Mouse (Mus musculus): Measurements from ENCODE around the gene Yaf2. TPM values are rescaled to one million over a fixed set of nuclear protein-coding genes. Genes with fewer than 3 reads are reported as not detected.
"Not testable (repeated sequence)": the region's sequence is repeated elsewhere in the genome, so short reads cannot be mapped to it uniquely, and the experiment has no call there.

The Yaf2 gene
- polyA plus RNA-seq (2012; rRNA removed), result 25.6 and 27.3 TPM in 2 replicates

DNA sequence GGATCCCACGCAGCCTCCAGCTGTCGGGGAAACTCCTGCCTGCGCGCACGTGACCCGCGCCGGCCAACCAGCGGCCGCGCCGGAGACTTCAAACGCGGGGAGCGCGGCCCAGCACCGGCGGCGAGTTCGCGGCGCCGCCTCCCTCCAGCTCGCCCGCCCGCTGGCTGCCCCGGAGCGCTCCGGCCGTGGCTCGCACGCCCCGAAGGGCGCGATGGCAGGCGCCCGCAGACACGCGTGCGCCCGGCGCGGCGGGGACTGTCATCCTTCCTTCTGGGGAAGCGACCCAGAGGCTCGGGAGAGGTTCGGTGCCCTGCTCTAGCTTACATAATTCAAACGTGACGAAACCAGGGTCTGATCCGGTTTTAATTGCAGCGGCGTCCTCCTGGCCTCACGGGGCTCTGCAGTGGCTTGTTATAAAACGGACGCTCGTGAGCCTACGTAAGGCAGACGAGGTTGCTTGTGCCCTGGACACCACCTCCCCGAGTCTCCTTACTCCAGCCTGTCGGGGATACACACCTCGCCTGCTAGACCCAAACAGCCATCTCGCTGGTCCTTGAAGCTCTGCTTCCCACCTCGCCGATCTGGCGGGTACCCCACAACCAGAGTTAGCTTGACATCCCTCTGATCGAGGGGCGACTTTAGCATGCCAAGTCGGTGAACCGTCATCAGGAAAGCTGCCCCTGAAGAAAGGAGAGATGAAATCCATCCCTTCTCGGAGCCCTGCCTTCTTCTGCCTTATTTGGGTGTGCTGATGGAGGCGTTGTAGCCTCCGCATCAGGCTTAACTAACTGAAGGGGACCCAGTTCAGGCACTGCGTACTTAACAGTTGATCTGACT, at the start of gene Yaf2:
Gene Yaf2 (minus strand): TSS at position 11 of the 837 bp plus-strand sequence.
- under 1% methylated on average over 65 of the region's 73 CpGs for WGBS
- peak; percentile 81 for DNase-seq
- Histone ChIP-seq H3K4me1 (ENCODE audit: control insufficient read depth, insufficient read depth, low read length) (no peaks in the 10 kb centered on the region), H3K4me3 (replicated peaks; ENCODE audit: extremely low read depth, low read depth, low read length) (peak within 1 kb of the TSS; percentile 95)
- TF ChIP-seq POLR2A (IDR thresholded peaks at IDR 0.05; ENCODE audit: borderline replicate concordance, extremely low read depth, low read depth, low read length) (no peak), CTCF (IDR thresholded peaks at IDR 0.05; ENCODE audit: insufficient read depth, low read length) (no peak)

- H3K4me1 ChIP-seq (ENCODE audit: control insufficient read depth, insufficient read depth, low read length), result no peaks in the 10 kb centered on the region
- DNase-seq, result no peak
- H3K4me3 ChIP-seq (replicated peaks; ENCODE audit: extremely low read depth, low read depth, low read length), result no peak overlapping the region
- TF ChIP-seq CTCF (IDR thresholded peaks at IDR 0.05; ENCODE audit: insufficient read depth, low read length) (no peak), POLR2A (IDR thresholded peaks at IDR 0.05; ENCODE audit: borderline replicate concordance, extremely low read depth, low read depth, low read length) (no peak)
- WGBS, result 62% methylated on average over 5 of the region's 5 CpGs
Observed at GRCm38 (mm10) chr15:93381337-93381736, 44.6 kb upstream of the Yaf2 start.

- TF ChIP-seq POLR2A (IDR thresholded peaks at IDR 0.05; ENCODE audit: borderline replicate concordance, extremely low read depth, low read depth, low read length) (no peak), CTCF (IDR thresholded peaks at IDR 0.05; ENCODE audit: insufficient read depth, low read length) (peak; percentile 31; the same call in 1 of the 2 replicates)
- DNase-seq, result no peak
- Histone ChIP-seq H3K4me1 (ENCODE audit: control insufficient read depth, insufficient read depth, low read length) (no peaks in the 10 kb centered on the region), H3K4me3 (replicated peaks; ENCODE audit: extremely low read depth, low read depth, low read length) (no peak overlapping the region)
- 83% methylated on average over 3 of the region's 3 CpGs for WGBS
Observed at GRCm38 (mm10) chr15:93379177-93379576, 42.4 kb upstream of the Yaf2 start.

DNA sequence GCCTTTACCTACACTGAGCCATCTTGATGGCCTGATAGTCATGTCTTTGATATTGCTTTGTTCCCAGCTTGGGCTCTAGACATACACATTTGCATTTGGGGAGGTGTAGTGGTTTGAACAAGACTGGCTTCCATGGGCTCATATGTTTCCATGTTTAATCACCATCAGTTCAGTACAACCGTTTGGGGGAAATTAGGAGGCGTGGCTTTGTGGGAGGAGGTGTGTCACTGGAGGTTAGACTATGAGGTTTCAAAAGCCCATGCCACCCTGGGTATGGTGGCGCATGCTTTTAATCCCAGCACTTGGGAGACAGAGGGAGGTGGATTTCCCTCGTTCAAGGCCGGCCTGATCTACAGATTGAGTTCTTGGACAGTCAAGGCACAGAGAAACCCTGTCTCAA, 39.0 kb upstream of the Yaf2 start:
- DNase-seq, result no peak
- 88% methylated on average over 5 of the region's 5 CpGs for WGBS
- no peak overlapping the region for H3K4me3 ChIP-seq (replicated peaks; ENCODE audit: extremely low read depth, low read depth, low read length)
- no peaks in the 10 kb centered on the region for H3K4me1 ChIP-seq (ENCODE audit: control insufficient read depth, insufficient read depth, low read length)
- no peak for TF ChIP-seq POLR2A (IDR thresholded peaks at IDR 0.05; ENCODE audit: borderline replicate concordance, extremely low read depth, low read depth, low read length)

DNA sequence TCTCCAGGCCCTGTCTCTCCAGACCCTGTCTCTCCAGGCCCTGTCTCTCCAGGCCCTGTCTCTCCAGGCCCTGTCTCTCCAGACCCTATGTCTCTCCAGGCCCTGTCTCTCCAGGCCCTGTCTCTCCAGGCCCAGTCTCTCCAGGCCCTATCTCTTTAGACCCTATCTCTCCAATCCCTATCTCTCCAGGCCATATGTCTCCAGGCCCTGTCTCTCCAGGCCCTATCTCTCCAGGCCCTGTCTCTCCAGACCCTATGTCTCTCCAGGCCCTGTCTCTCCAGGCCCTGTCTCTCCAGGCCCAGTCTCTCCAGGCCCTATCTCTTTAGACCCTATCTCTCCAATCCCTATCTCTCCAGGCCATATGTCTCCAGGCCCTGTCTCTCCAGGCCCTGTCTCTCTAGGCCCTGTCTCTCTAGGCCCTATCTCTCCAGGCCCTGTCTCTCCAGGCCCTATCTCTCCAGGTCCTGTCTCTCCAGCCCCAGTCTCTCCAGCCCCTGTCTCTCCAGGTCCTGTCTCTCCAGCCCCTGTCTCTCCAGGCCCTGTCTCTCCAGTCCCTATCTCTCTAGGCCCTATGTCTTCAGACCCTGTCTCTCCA, 35.9 kb upstream of the Yaf2 start:
- not testable (repeated sequence) for DNase-seq; H3K4me3 ChIP-seq (replicated peaks; ENCODE audit: extremely low read depth, low read depth, low read length); H3K4me1 ChIP-seq (ENCODE audit: control insufficient read depth, insufficient read depth, low read length)

- TF ChIP-seq POLR2A (IDR thresholded peaks at IDR 0.05; ENCODE audit: borderline replicate concordance, extremely low read depth, low read depth, low read length), result no peak
- no peaks in the 10 kb centered on the region for H3K4me1 ChIP-seq (ENCODE audit: control insufficient read depth, insufficient read depth, low read length)
- no peak for DNase-seq
- no peak overlapping the region for H3K4me3 ChIP-seq (replicated peaks; ENCODE audit: extremely low read depth, low read depth, low read length)
- 82% methylated on average over 2 of the region's 2 CpGs for WGBS
Observed at GRCm38 (mm10) chr15:93371838-93372237, 35.1 kb upstream of the Yaf2 start.

DNA sequence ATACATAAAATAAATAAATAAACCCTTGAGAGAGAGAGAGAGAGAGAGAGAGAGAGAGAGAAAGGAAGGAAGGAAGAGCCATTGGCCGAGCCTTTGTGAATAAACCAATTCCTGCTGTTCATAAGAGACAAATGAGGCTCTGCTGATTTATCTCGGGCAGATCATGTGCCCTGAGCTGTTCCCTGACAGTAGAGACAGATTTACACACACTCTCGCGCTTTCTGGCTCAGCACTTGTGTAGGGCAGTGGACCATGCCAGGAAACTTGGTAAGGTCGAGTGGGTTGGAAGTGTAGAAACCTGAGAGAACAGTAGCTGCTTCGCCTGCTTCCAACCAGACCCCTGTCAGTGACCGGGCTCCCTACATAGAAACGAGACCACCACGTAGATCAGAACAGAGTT, 31.8 kb upstream of the Yaf2 start:
- WGBS, result 40% methylated on average over 9 of the region's 9 CpGs
- TF ChIP-seq CTCF (IDR thresholded peaks at IDR 0.05; ENCODE audit: insufficient read depth, low read length), result no peak
- no peak for TF ChIP-seq POLR2A (IDR thresholded peaks at IDR 0.05; ENCODE audit: borderline replicate concordance, extremely low read depth, low read depth, low read length)
- H3K4me3 ChIP-seq (replicated peaks; ENCODE audit: extremely low read depth, low read depth, low read length), result no peak overlapping the region
- DNase-seq, result no peak
- no peaks in the 10 kb centered on the region for H3K4me1 ChIP-seq (ENCODE audit: control insufficient read depth, insufficient read depth, low read length)

- no peak for DNase-seq
- WGBS, result 76% methylated on average over 6 of the region's 6 CpGs
- no peaks in the 10 kb centered on the region for H3K4me1 ChIP-seq (ENCODE audit: control insufficient read depth, insufficient read depth, low read length)
- H3K4me3 ChIP-seq (replicated peaks; ENCODE audit: extremely low read depth, low read depth, low read length), result no peak overlapping the region
- TF ChIP-seq POLR2A (IDR thresholded peaks at IDR 0.05; ENCODE audit: borderline replicate concordance, extremely low read depth, low read depth, low read length) (no peak), CTCF (IDR thresholded peaks at IDR 0.05; ENCODE audit: insufficient read depth, low read length) (no peak)
Observed at GRCm38 (mm10) chr15:93365561-93365960, 28.8 kb upstream of the Yaf2 start.

DNA sequence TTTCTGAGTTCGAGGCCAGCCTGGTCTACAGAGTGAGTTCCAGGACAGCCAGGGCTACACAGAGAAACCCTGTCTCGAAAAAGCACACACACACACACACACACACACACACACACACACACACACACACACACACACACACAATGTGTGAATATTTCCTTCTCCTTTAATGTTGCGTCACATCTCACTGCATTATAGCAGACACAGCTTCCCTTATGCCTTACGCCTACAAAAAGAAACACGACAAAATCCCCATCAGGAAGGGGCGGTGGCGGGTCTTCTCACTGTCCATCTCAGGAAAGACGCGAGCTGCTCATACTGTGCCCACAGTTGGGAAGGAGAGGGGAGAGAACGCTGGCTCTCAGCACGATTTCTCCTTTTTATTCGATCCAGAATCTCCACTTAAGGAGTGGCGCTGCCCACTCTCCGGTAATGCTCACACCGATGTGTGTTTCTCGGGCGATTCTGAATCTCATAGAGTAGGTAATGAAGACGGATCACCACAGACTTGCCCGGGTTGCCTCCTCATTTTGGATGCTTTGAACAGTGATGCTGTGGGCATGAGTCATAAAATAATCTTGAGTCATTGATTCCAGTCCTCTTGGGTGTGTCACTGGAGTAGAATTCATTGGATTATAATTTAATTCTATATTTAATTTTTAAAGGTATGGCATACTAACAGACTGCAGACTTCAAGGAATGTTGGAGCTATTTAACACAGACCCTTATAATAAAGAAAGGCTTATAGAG, 21.8 kb upstream of the Yaf2 start:
- DNase-seq, result no peak
- TF ChIP-seq POLR2A (IDR thresholded peaks at IDR 0.05; ENCODE audit: borderline replicate concordance, extremely low read depth, low read depth, low read length) (no peak), CTCF (IDR thresholded peaks at IDR 0.05; ENCODE audit: insufficient read depth, low read length) (no peak)
- 87% methylated on average over 19 of the region's 19 CpGs for WGBS
- no peaks in the 10 kb centered on the region for H3K4me1 ChIP-seq (ENCODE audit: control insufficient read depth, insufficient read depth, low read length)
- no peak overlapping the region for H3K4me3 ChIP-seq (replicated peaks; ENCODE audit: extremely low read depth, low read depth, low read length)

All from lung, adult 2 months (tissue).